Mouse (Mus musculus) myocyte (in vitro differentiated cells): ENCODE data around the gene B3gntl1. TPM values are rescaled to one million over a fixed set of nuclear protein-coding genes. Genes with fewer than 3 reads are reported as not detected.

ENCODE experiments used
- H3K27me3 ChIP-seq: one replicate; pipeline ENCODE4 v1.6.1; 2011; ENCODE audit not compliant: control insufficient read depth, insufficient read depth, insufficient read length
- H3K36me3 ChIP-seq: one replicate; pipeline ENCODE4 v1.6.1; 2011; ENCODE audit not compliant: control insufficient read depth, insufficient read depth
- H3K4me2 ChIP-seq: one replicate; pipeline ENCODE4 v1.6.1; 2011; ENCODE audit warnings: low read depth, control low read depth
- H3K4me3 ChIP-seq: one replicate; pipeline ENCODE4 v1.5.1; 2011; ENCODE audit warnings: mild to moderate bottlenecking, control low read depth, moderate library complexity
- H3K79me2 ChIP-seq: one replicate; pipeline ENCODE4 v1.6.1; 2011; ENCODE audit not compliant: control insufficient read depth, insufficient read depth
- H3ac ChIP-seq: one replicate; pipeline ENCODE4 v1.6.1; 2011; ENCODE audit not compliant: control insufficient read depth, insufficient read length
- CEBPB ChIP-seq: IDR thresholded peaks from 2 replicates; pipeline ENCODE4 v1.6.1; 2011; ENCODE audit warnings: mild to moderate bottlenecking, moderate library complexity; ENCODE audit not compliant: poor library complexity, insufficient read depth, severe bottlenecking
- E2F4 ChIP-seq: IDR thresholded peaks from one replicate; pipeline ENCODE4 v1.6.1; 2011; ENCODE audit warnings: mild to moderate bottlenecking, control low read depth, moderate library complexity; ENCODE audit not compliant: insufficient read depth
- MAX ChIP-seq: IDR thresholded peaks from one replicate; pipeline ENCODE4 v1.6.1; 2011; ENCODE audit warnings: low read depth, mild to moderate bottlenecking, control low read depth
- MYOD1 ChIP-seq, 3 experiments: IDR thresholded peaks; one replicate each; pipeline ENCODE4 v1.6.1; 2011; ENCODE audit warnings: control low read depth in 2 of 3, low read depth in 2 of 3, mild to moderate bottlenecking in 2 of 3, moderate library complexity in 1 of 3; ENCODE audit not compliant: insufficient read length in 2 of 3, control insufficient read depth in 1 of 3
- MYOG ChIP-seq, 3 experiments: IDR thresholded peaks; one replicate each; pipeline ENCODE4 v1.6.1; 2011; ENCODE audit warnings: control low read depth in 2 of 3, low read depth in 2 of 3, mild to moderate bottlenecking in 2 of 3; ENCODE audit not compliant: insufficient read length in 2 of 3, control insufficient read depth in 1 of 3, insufficient read depth in 1 of 3
- POLR2A ChIP-seq: IDR thresholded peaks from one replicate; pipeline ENCODE4 v1.6.1; 2011; ENCODE audit warnings: low read depth, mild to moderate bottlenecking, control low read depth, moderate library complexity; ENCODE audit not compliant: insufficient read length
- POLR2AphosphoS2 ChIP-seq: IDR thresholded peaks from one replicate; pipeline ENCODE4 v1.6.1; 2011; ENCODE audit warnings: low read depth, control low read depth; ENCODE audit not compliant: insufficient read length
- REST ChIP-seq: IDR thresholded peaks from one replicate; pipeline ENCODE4 v1.6.1; 2011; ENCODE audit warnings: mild to moderate bottlenecking, control low read depth, moderate library complexity; ENCODE audit not compliant: insufficient read depth, insufficient read length
- SRF ChIP-seq: IDR thresholded peaks from one replicate; pipeline ENCODE4 v1.6.1; 2011; ENCODE audit warnings: low read depth; ENCODE audit not compliant: control insufficient read depth, insufficient read length
- TCF12 ChIP-seq: IDR thresholded peaks from one replicate; pipeline ENCODE4 v1.6.1; 2011; ENCODE audit warnings: mild to moderate bottlenecking, control low read depth; ENCODE audit not compliant: poor library complexity, insufficient read depth, severe bottlenecking
- TCF3 ChIP-seq: IDR thresholded peaks from one replicate; pipeline ENCODE4 v1.6.1; 2011; ENCODE audit warnings: low read depth, control low read depth; ENCODE audit not compliant: insufficient read length
- USF1 ChIP-seq: IDR thresholded peaks from one replicate; pipeline ENCODE4 v1.6.1; 2011; ENCODE audit warnings: low read depth, mild to moderate bottlenecking, control low read depth, moderate library complexity
- polyA plus RNA-seq: library from polyadenylated mRNA; unstranded; fragments of >200 nt; fragmentation: generic; extraction: Trizol; gene quantifications from one replicate; pipeline ENCODE4 v1.2.1, GENCODE M21; 2012; ENCODE audit warnings: missing spikeins

Gene B3gntl1
- polyA plus RNA-seq, 1 experiment: 5.4 TPM

DNA sequence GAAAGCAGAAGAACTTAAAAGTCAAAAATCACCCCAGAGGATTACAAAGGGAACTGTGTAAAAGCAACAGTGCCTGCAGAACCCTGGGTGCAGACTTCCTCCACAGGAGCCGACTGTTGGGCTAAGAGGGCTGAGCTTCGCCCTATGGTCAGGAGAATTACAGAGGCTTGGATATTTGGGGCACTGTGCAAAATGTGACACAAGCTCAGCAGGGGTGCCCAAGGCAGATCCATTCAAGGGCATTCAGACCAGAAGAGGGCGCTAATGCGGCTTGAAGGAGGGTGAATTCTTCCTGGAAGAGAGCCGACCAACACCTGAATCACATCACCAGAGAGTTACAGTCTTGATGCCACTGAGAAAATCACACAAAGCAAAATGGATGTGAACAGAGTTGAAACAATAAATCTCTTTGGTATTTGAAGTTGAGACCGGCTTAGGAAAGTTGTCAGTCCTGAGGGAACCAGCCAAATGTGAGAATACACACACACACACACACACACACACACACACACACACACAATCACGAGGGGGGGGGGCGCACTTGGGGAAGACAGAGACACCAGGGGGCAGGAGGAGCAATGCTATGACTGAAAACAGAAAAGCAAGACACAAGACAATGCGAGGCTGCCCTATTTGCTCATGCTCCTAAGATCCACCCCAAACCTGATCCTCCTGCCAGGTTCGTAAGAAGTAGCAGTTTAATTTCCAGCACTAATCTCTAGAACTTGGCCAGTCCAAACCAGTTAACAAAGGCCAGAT is 20.2 kb downstream of the B3gntl1 start:
- Histone ChIP-seq H3ac (no peak overlapping the region), H3K4me3 (no peak overlapping the region), H3K36me3 (no peaks in the 10 kb centered on the region), H3K27me3 (no peaks in the 10 kb centered on the region), H3K79me2 (no peaks in the 10 kb centered on the region), H3K4me2 (peak overlapping the region; percentile 70)
- no peak for TF ChIP-seq E2F4
- no peak for TF ChIP-seq TCF3
- TF ChIP-seq MAX: no peak

DNA sequence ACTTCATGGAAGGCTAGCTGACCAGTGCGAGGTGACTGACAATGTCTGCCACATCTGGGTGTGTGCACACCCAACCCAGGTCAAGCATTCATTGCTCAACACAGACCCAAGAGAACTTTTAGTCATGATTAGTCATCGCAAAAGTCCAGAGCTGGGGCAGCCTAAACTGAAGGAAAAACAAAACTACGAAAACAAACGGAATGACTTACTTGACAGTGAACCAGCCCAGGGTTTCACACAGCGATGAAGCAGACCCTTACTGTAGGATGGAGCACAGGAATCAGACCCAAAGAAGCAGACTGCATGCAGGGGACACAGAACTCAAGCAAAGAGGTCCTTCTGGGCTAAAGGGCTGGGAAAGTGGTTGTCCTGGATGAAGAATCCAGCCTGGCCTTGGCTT is 21.0 kb downstream of the B3gntl1 start:
- H3K79me2 ChIP-seq: no peaks in the 10 kb centered on the region
- H3K4me2 ChIP-seq: peak overlapping the region; percentile 70
- H3K4me3 ChIP-seq: no peak overlapping the region
- no peak overlapping the region for H3ac ChIP-seq
- H3K27me3 ChIP-seq: no peaks in the 10 kb centered on the region
- H3K36me3 ChIP-seq: no peaks in the 10 kb centered on the region
- TF ChIP-seq CEBPB: peak; percentile 97
- TF ChIP-seq MYOG (IDR thresholded peaks at IDR 0.05; ENCODE audit: control insufficient read depth in 1 of 3, insufficient read depth in 1 of 3, insufficient read length in 2 of 3, low read depth in 2 of 3): no peak

DNA sequence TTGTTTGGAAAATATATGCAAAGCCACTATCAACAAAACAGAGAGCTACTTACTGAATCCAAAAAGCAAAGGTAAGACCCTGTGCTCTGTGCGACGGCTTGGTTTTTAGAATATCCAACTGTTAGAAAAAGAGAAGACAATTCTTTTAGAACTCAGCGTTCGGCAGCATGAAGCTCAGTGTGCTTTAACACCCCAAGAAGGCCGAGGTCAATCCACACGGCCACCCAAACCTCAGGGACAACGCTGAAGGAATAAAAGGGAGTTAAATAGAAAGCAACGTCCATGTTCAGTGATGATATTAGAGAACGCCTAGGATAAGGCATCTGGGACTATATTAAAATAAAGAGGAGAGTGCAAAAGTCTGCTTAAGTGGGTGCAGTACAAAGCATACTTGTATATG is 21.4 kb downstream of the B3gntl1 start:
- Histone ChIP-seq H3K27me3 (no peaks in the 10 kb centered on the region), H3K4me2 (peak overlapping the region; percentile 70), H3K79me2 (no peaks in the 10 kb centered on the region), H3ac (no peak overlapping the region), H3K36me3 (no peaks in the 10 kb centered on the region), H3K4me3 (no peak overlapping the region)
- no peak for TF ChIP-seq MYOG (IDR thresholded peaks at IDR 0.05; ENCODE audit: control insufficient read depth in 1 of 3, insufficient read depth in 1 of 3, insufficient read length in 2 of 3, low read depth in 2 of 3)
- TF ChIP-seq REST: no peak
- TF ChIP-seq USF1: no peak
- no peak for TF ChIP-seq MAX
- TF ChIP-seq SRF: no peak
- TF ChIP-seq MYOD1 (IDR thresholded peaks at IDR 0.05; ENCODE audit: control insufficient read depth in 1 of 3, insufficient read length in 2 of 3, low read depth in 2 of 3): no peak
- no peak for TF ChIP-seq E2F4
- no peak for TF ChIP-seq TCF12
- no peak for TF ChIP-seq POLR2A
- no peak for TF ChIP-seq CEBPB
- TF ChIP-seq POLR2AphosphoS2: no peak
- TF ChIP-seq TCF3: no peak

DNA sequence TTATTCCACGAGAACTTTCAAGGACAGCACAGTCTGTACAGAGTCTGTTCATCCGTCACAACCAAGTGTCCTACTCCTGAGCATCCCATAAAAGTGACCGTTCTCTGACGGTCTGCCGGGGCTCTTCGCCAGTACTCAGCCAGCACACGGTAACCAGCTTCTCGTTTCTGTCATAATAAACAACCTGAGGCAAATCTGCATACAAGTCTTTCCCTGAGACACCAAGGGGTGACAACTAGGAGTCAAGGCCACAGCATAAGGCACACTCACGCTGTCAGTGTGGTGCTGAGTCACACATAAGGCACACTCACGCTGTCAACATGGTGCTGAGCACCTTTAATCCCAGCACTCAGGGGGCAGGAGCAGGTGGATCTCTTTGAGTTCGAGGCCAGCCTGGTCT is 22.3 kb downstream of the B3gntl1 start:
- Histone ChIP-seq H3ac (no peak overlapping the region), H3K4me3 (no peak overlapping the region), H3K79me2 (no peaks in the 10 kb centered on the region), H3K36me3 (no peaks in the 10 kb centered on the region), H3K4me2 (no peak overlapping the region), H3K27me3 (no peaks in the 10 kb centered on the region)
- TF ChIP-seq CEBPB (no peak), MYOD1 (IDR thresholded peaks at IDR 0.05; ENCODE audit: control insufficient read depth in 1 of 3, insufficient read length in 2 of 3, low read depth in 2 of 3) (no peak), TCF12 (no peak), POLR2AphosphoS2 (no peak), E2F4 (no peak), USF1 (no peak), POLR2A (no peak), SRF (no peak), MAX (no peak), TCF3 (no peak), REST (no peak), MYOG (IDR thresholded peaks at IDR 0.05; ENCODE audit: control insufficient read depth in 1 of 3, insufficient read depth in 1 of 3, insufficient read length in 2 of 3, low read depth in 2 of 3) (no peak)

DNA sequence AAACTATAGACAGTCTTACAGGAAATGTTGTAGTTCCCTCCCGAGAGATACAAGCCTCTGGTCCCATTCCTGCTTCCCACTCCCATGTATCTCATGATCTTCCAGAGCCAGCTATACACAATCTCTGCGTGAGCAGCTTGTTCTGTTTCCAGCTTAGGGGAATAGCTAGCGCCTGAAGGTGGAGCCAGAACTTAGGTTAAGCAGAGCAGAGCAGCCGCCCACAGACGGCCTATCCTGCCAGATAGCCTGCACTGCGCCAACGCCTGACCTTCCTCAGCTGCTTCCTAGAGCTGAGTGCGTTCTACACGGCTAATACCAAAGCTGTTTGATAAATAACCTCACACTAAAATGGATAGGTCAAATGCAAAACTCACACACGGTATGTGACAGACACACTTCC is 23.1 kb downstream of the B3gntl1 start:
- Histone ChIP-seq H3K79me2 (no peaks in the 10 kb centered on the region), H3K4me2 (no peak overlapping the region), H3K4me3 (no peak overlapping the region), H3ac (no peak overlapping the region), H3K36me3 (no peaks in the 10 kb centered on the region), H3K27me3 (no peaks in the 10 kb centered on the region)
- TF ChIP-seq TCF3 (no peak), MAX (no peak), USF1 (no peak), E2F4 (no peak), MYOG (IDR thresholded peaks at IDR 0.05; ENCODE audit: control insufficient read depth in 1 of 3, insufficient read depth in 1 of 3, insufficient read length in 2 of 3, low read depth in 2 of 3) (no peak), MYOD1 (IDR thresholded peaks at IDR 0.05; ENCODE audit: control insufficient read depth in 1 of 3, insufficient read length in 2 of 3, low read depth in 2 of 3) (no peak), CEBPB (no peak), TCF12 (no peak), SRF (no peak), REST (no peak), POLR2AphosphoS2 (no peak), POLR2A (no peak)
